Mouse (Mus musculus) adrenal gland, adult 2 months (tissue): ENCODE results near the gene Gm2974. TPM values are rescaled to one million over a fixed set of nuclear protein-coding genes. Genes with fewer than 3 reads are reported as not detected.
"Not testable (repeated sequence)": the region's sequence is repeated elsewhere in the genome, so short reads cannot be mapped to it uniquely, and the experiment has no call there.

ENCODE experiments used
- DNase-seq: peaks from one replicate; pipeline ENCODE4 v3.0.0; 2021
- long read RNA-seq: library from polyadenylated mRNA; stranded (forward); transcript quantifications from one replicate; pipeline ENCODE4 v2.0.0, GENCODE M21; 2021
- polyA plus RNA-seq: library from polyadenylated mRNA; depleted of rRNA; stranded (reverse); fragments of >200 nt; gene quantifications from 2 replicates; pipeline ENCODE4 v1.2.3, GENCODE M21; 2012; rRNA removed
- total RNA-seq, 2 experiments: library from RNA; stranded (reverse); gene quantifications; 2 replicates each; pipeline ENCODE4 v1.2.3; 2021

Gene Gm2974
- total RNA-seq (not detected), polyA plus RNA-seq (0.06 TPM in 1 of 2 replicates, not detected in the other)
- long read RNA-seq, result 0 reads

- DNase-seq, result peak; percentile 1
Observed at GRCm38 (mm10) chr14:4182491-4183210, at the start of gene Gm2974. Gene Gm2974, plus strand, starts transcription at chr14:4182576.

- not testable (repeated sequence) for DNase-seq
Observed at GRCm38 (mm10) chr14:4141646-4142045, 40.7 kb upstream of the Gm2974 start.

GRCm38 (mm10) chr14:4164730-4165129 lies 17.6 kb upstream of the Gm2974 start, which contains the start of gene Gm3127:
Gene Gm3127, plus strand, starts transcription at chr14:4165030.
- not testable (repeated sequence) for DNase-seq

- DNase-seq, result not testable (repeated sequence)
Observed at GRCm38 (mm10) chr14:4182030-4182429, 346 bp upstream of the Gm2974 start.

GRCm38 (mm10) chr14:4183375-4183774 lies 999 bp downstream of the Gm2974 start:
- not testable (repeated sequence) for DNase-seq

GRCm38 (mm10) chr14:4249331-4249730 lies 67.0 kb downstream of the Gm2974 start, which contains the start of gene Gm3138:
Gene Gm3138, plus strand, starts transcription at chr14:4249631.
- DNase-seq, result not testable (repeated sequence)

Other genes starting within 250 kb of the Gm2974 start
- not detected for gene Gm3095, start 219.0 kb upstream of the Gm2974 start, total RNA-seq
- 0.08 TPM in 1 of 2 replicates, not detected in the other for gene Gm3095, start 219.0 kb upstream of the Gm2974 start, polyA plus RNA-seq
- not detected for gene Gm3099, start 184.2 kb upstream of the Gm2974 start, total RNA-seq
- gene Gm3099, start 184.2 kb upstream of the Gm2974 start, polyA plus RNA-seq, result not detected in 2 replicates
- under 1 TPM; 0.26 to 0.38 TPM for gene Gm5796, start 158.6 kb upstream of the Gm2974 start, total RNA-seq
- gene Gm5796, start 158.6 kb upstream of the Gm2974 start, polyA plus RNA-seq, result not detected in 2 replicates
- gene Gm3115, start 98.5 kb upstream of the Gm2974 start, total RNA-seq, result under 1 TPM in 1 of 2 experiments, not detected in 1; 0.17 TPM
- not detected in 2 replicates for gene Gm3115, start 98.5 kb upstream of the Gm2974 start, polyA plus RNA-seq
- not detected for gene Gm8108, start 72.0 kb upstream of the Gm2974 start, total RNA-seq
- gene Gm8108, start 72.0 kb upstream of the Gm2974 start, polyA plus RNA-seq, result not detected in 2 replicates
- gene Gm3127, start 17.5 kb upstream of the Gm2974 start, total RNA-seq, result not detected
- not detected in 2 replicates for gene Gm3127, start 17.5 kb upstream of the Gm2974 start, polyA plus RNA-seq
- gene Gm3138, start 67.1 kb downstream of the Gm2974 start, total RNA-seq, result not detected
- not detected in 2 replicates for gene Gm3138, start 67.1 kb downstream of the Gm2974 start, polyA plus RNA-seq
- gene Gm3149, start 134.7 kb downstream of the Gm2974 start, total RNA-seq, result not detected
- gene Gm3149, start 134.7 kb downstream of the Gm2974 start, polyA plus RNA-seq, result not detected in 2 replicates
- not detected for gene 2610042L04Rik, start 152.2 kb downstream of the Gm2974 start, total RNA-seq
- not detected in 2 replicates for gene 2610042L04Rik, start 152.2 kb downstream of the Gm2974 start, polyA plus RNA-seq
- not detected for gene Gm3159, start 214.9 kb downstream of the Gm2974 start, total RNA-seq
- gene Gm3159, start 214.9 kb downstream of the Gm2974 start, polyA plus RNA-seq, result not detected in 2 replicates
- not detected for gene Gm3164, start 232.9 kb downstream of the Gm2974 start, total RNA-seq
- gene Gm3164, start 232.9 kb downstream of the Gm2974 start, polyA plus RNA-seq, result 0.06 TPM in 1 of 2 replicates, not detected in the other
- not detected for gene Gm3173, start 248.4 kb downstream of the Gm2974 start, total RNA-seq
- gene Gm3173, start 248.4 kb downstream of the Gm2974 start, polyA plus RNA-seq, result not detected in 2 replicates